Mouse (Mus musculus) retina, embryonic 14.5 days (tissue): ENCODE measurements around the gene Cav3.

Source experiments
- DNase-seq: peaks from one replicate; pipeline ENCODE4 v3.0.0-alpha.2; 2015; ENCODE audit warnings: low spot score

Cav3 gene

DNA sequence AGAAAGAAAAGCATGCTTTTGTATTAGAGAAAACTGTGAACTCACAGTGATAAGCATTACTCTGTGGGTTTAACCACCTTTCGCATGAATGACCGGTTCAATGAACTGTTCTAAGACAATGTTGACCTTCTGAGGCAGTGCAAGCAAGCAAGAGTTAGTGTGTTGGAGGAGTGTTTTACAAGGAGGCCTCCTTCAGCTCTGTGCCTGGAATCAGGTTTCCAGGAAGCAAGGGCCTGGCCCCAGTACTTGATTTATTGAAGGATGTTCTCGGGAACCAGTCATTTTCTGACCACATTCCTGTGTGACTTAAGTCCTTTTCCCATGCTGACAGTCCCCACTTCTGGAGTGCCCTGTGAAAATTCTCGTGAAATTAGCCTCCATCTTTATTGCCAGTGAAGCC lies 35.9 kb downstream of the Cav3 start:
- DNase-seq = no peak

DNA sequence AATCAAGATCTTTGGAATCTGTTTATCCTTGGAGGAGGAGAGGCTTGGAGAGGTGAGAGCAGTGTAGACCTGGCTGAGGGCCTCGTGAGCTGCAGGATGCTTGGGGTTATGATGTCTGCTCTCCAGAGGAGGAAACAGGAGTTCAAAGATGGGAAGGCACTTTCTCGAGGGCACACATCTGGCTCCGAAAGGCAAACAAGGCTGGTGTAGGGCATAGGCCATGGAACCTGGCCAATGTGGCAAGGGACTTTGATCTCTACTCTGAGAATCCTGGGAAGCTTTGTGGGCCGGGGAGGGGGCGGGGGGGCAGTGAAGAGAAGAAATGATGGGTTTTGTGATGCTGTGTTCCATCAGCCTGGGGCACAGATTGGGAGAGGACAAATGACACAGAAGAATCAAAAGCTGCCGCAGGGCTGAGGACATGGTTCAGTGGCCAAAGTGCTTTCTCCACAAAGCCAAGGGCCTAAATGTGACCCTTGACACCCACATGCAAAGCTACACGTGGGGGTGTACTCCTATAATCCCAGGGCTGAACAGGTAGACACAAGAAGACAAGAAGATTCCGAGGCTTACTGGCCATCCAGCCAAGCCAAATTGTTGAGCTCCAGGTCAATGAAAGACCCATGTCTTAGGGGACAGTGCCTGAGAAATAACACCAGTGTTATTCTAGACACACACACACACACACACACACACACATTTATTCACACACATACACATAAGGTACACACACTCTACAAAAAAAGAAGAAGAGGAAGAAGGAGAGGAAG lies 37.2 kb downstream of the Cav3 start:
- DNase-seq = no peak

DNA sequence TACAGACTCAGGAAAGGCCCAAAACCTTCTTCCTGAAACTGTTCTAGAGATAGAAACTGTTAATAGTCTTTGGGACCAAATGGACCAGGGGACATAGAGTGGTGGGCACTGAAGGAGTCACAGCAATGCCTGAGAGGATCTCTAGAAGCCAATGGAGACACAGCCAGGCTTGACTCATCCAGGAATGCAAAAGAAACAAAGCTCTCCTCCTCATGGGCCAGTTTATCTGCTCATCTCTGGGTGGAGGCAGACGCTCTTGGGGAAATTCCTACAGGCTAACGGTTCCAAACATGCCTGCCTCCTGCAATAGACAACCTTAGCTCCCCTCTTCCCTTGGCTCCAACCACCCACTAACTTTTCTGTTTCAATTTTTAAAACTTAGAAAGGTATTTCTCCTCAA lies 38.2 kb downstream of the Cav3 start:
- no peak for DNase-seq

DNA sequence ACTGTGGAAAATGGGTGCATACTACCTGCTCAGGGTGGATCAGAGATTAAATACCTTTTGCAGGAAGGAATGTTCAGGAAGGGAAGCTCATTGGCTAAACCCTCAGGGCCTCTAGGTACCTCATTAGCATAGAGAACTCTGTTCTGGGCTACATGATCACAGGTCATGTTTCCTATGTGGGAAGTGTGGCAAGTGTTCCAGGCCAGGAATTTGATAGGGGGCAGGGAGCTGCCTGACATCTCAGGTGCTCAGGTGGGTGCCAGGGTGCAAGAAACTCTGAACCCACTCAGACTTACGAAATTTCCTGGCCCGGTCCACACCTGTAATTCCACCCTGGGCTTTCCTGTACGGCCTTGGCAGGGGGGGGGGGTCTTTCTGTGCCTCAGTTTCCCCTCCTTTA lies 39.4 kb downstream of the Cav3 start:
- DNase-seq = no peak

DNA sequence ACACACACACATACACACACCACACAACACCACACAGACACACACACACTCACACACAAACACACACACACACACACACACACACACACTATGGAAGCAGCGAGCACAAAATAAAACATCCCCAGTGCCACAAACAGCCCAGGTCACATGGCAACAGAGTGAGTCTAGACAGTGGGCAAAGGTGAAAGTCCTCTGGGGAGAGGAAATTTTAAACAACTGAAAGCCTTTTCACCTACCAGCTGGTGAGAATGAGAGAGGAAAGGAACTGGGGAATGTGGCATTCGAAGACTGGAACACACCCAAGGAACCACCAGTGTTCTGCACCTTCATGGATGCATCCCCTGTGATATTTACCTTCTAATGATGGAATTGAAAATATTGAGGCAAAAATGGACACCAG lies 40.2 kb downstream of the Cav3 start:
- DNase-seq = no peak

DNA sequence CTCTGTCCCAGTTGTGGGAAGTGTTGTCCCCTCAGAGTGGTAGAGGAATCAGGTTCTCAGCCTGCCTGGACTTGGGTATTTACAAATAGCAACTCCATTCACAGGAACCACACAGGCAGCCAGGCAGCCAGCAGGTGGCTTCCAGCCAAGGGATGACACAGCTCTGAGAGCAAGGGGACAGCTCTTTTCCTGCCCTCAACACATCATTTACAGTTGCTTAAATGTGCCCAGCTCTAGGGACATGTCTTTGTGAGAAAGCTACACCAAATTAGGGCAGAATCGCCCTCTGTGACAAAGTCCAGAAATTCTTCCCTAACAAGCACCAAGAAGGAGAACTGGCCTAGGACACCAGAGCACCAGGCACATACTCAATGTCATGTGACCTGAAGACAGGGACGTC lies 41.9 kb downstream of the Cav3 start:
- DNase-seq = no peak

DNA sequence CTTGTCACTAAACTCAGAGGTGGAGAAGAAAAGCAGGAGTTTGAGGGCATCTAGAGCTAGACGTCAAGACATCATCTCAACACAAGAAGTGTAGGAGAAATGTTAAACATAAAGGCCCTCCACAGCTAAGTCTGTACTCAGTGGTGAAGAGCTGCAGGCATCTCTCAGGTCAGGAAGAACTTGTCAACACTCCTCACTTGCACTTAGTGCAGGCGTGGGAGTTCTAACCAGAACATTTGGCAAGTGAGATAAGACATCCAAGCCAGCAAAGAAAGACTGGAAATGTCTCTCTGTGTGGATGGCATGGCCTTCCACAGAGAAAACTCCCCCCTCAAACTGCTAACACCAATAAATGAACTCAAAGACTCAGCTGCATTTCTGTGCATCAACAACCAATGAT lies 48.3 kb downstream of the Cav3 start:
- no peak for DNase-seq

DNA sequence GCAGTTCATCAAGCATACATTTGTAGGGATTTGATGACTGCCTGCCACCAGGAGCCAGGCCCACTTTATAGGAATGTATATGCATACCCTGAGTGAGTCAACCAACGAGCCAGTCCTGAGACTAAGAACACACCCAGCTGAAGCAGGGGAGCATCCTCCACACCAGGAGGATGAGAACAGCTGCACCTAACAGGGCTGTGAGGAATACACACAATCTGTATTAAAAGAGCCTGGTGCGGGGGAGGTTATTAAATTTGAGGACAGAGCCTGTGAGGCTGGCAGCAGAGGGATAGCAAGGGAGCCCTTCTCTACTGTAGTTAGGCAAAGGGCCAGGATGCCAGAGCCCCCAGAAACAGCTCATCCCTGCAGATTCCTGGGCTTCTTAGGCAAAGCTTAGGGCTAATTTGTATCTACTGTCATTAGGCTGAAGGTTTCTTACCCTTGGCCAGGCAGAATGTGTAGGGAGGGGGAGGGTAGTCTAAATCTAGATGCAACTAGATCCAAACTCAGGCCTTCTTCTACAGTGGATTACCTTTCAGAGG lies 50.4 kb downstream of the Cav3 start:
- DNase-seq = no peak

DNA sequence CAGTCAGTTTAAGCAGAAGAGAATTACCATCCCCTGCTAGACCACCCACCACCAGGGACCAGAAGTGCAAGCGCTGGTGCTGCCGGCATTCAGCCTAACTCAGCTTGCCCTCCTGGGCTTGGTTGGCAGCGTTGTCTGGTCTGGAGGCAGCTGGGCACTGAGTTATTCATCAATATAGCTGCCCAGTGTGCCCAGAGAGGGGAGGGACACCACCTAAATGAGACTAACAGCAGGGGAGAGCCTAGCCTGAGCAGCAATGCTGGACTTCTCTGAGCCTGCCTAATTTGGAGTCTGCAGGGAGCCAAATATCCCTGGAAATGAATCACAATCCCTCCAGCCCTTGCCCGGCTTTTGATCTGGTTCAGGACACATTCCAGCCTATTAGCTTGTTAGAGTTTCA lies 51.0 kb downstream of the Cav3 start:
- no peak for DNase-seq

DNA sequence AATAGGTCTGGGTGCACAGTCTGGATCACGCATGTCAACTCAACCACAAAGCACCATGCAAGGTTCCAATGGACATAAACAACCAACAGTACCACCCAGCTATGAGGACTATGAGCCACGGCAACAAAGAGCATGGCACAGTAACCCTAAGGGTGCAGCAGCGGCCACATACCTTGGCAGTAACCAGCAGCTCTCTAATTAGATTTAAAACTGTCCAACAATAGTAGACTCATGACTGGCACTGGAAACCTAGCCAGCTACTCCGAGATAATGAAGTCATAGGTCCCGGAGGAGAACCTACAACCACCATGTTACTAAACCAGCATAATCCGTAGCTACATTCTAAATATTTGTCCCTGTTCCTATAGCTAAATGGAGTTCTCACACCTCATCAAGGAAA lies 55.3 kb downstream of the Cav3 start:
- no peak for DNase-seq

DNA sequence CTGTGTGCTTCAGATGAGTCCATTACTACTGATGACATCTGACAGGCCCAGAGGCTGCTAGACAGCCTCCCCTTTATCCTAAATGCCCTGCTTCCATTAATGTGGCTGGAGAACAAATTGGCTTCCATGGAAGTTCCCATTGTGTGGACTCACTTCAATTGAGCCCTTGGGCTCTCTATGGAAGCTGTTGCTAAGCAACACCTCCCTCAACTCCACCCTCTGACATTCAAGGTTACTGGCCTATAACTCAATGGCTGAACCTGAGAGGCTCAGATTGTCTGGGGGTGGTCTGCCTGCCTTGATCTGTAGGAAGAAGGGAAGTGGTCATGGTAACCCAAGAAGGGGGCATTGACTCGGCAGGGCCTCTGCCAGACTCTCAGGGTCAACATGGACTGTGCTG lies 57.2 kb downstream of the Cav3 start:
- DNase-seq = peak; percentile 85

DNA sequence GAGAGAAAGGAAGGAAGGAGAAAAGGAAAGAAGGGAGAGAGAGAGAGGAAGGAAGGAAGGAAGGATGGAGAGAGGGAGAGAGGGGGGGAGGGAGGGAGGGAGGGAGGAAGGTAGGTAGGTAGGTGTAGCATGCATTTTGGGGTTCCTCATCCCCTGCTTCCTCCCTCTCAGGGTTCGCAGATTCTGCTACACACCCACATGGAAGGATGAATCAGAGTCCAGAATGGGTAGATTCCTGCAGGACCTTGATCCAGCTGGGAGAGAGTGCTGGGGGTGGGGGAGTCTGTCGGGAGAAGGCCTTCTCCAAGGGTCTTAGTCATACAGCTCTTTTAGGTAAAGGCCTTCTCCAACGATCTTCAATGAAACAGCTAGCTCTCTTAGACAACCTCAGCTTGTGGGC lies 58.3 kb downstream of the Cav3 start:
- no peak for DNase-seq

DNA sequence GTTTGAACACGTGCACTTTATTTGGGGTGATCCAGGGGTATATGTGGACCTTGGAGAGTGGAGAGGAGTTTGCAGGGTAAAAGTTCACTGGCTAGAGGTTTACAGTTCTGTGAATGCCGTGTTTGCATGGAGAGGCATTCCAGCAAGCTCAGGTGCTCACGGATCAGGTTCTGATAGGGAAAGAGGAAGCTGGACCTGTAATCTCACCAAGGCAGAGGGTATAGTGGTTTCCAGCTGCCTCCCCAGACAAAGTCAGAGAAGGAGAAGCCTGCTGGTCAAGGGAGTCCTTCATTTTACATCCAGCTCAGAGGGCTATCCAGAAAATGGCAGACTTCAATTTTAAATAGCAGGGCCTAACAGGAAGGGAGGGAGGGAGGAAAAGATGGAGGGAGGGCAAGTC lies 58.7 kb downstream of the Cav3 start:
- no peak for DNase-seq
